Mouse (Mus musculus) layer of hippocampus, postnatal 14 days (tissue): ENCODE measurements around the gene Gm21915. TPM values are rescaled to one million over a fixed set of nuclear protein-coding genes. Genes with fewer than 3 reads are reported as not detected.

Experiments used
- DNase-seq, 2 experiments: peaks; one replicate each; pipeline ENCODE4 v3.0.0; 2021 to 2022; ENCODE audit warnings: low spot score in 2 of 2, mixed read lengths in 1 of 2
- total RNA-seq, 2 experiments: library from RNA; stranded (reverse); gene quantifications; 2 replicates each; pipeline ENCODE4 v1.2.3; 2021

The Gm21915 gene
- total RNA-seq, 2 experiments from 2014 or later = not detected

DNA sequence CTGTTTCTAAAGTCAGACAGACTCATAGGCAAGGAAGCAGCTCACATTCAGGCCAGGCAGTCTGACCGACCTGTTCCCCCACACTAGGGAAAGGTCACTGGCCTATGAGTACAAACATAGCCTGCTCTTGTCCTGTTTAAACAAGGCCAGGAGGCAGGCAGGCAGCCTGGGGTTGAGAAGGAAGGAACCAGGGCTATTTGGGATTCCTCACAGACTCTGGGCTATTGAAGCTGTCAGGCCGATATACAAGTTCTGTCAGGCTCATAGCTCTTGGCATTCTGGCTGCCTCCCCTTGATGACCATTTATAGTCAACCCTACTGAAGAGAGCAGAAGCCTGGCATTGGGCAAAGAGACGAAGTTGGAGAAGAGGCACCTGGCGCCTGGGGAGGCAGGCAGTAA, 41.2 kb downstream of the Gm21915 start:
- no peak for DNase-seq

DNA sequence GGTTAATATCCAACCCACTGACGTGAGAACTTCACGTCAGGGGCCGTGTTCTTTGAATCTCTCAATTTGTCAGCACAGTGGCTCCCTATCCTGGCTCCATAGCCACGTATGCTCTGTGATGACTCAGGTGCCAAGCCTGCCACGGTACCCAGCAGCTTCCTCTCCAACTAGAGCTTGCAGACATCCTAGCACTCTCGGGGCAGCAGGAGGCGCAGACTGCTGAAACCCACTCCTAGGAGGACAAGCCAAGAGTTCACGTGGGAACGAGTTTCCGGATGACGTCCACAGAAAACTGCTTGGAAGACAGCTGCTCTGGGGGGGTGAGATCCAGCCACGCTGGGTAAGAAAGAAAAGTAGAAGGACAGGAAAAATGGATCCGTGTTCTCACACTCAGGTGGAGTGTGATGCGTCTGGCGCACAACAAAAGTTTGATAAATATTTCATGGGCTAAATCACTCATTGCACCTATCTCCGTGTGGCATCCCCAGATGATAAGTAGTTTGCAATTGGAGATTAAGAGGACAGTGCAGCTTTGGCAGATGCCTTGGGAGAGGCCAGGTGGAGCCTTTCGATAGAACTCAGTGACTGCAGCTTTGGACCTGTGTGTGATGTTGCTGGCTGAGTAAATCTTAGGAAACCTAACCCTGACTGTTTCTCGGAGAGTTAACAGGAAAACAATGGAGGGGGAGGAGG, 46.9 kb downstream of the Gm21915 start:
- peak in 1 of 2 experiments; percentile 29 for DNase-seq

DNA sequence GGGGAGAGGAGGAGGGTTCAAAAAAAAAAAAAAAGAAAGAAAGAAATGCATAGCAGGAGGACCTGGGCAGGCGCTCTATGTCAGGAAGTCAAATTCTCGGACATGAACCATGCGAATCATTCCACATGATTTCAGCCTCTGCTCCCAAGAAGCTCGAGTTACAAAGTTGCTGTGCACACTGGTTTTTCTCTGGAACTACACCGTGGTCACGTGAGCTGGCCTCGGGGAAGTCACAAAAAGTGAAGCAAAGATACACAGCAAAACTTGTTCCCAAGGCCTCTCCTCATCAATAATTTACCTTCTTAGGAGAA, 47.4 kb downstream of the Gm21915 start:
- no peak for DNase-seq

Other genes with a start within 250 kb of the Gm21915 start
- 100 to 1,000 TPM; 147 to 167 TPM for gene Gramd1b, start 139.2 kb upstream of the Gm21915 start, total RNA-seq
- gene Clmp, start 15.3 kb downstream of the Gm21915 start, total RNA-seq = 10 to 100 TPM; 36.1 to 39.2 TPM
- gene Hspa8, start 130.4 kb downstream of the Gm21915 start, total RNA-seq = 1,000 to 10,000 TPM; 2,045 to 2,355 TPM
- gene Bsx, start 203.5 kb downstream of the Gm21915 start, total RNA-seq = not detected